Mouse (Mus musculus): ENCODE results near the gene Ikzf4. TPM values are rescaled to one million over a fixed set of nuclear protein-coding genes. Genes with fewer than 3 reads are reported as not detected.

Gene Ikzf4
- polyA plus RNA-seq (2012; rRNA removed; ENCODE audit: low replicate concordance), result 3.6 and 4.9 TPM in 2 replicates

DNA sequence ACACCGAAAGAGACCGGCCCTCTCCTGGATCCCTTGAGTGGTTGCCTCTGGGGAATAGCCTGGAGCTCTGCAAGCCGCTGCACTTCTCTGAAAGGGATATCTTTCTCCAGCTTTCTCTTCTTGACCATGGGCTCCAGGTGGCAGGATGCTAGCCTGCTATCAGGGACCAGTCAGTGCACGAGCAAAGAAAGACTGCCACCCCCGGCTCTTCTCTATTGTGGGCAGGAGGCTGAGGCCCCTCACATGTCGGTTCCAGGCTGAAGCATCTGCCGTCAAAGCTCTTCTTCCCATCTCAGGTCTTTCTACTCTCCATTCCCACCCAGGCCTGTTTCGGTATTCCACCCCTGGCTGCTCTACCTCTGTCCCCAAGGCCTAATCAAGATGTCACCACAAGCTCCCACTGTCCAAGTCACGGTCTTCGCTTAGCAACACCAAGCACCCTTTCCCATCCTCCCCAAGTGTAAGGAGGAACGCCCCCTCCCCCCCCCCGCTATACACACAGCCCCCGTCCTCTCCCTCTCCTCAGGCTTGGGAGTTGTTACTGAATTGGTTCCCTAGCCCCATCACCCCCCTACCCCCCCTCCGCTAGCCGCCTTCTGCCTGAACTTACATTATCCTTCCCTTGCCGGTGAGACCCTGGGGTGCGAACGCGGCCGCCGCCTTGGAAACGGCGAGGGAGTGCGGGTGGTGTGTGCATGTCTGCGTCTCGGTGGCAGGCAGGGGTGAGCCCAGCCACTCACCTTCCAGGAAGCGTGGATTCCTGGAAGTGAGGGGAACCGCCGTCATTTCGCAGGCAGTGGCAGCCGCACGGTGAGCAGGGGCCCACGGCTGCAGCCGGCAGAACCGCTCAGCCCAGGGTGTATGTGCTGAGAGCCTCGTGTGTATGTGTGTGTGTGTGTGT is at the start of gene Ikzf4:
Gene Ikzf4 (minus strand): TSS at position 881 of the 901 bp plus-strand sequence.

DNA sequence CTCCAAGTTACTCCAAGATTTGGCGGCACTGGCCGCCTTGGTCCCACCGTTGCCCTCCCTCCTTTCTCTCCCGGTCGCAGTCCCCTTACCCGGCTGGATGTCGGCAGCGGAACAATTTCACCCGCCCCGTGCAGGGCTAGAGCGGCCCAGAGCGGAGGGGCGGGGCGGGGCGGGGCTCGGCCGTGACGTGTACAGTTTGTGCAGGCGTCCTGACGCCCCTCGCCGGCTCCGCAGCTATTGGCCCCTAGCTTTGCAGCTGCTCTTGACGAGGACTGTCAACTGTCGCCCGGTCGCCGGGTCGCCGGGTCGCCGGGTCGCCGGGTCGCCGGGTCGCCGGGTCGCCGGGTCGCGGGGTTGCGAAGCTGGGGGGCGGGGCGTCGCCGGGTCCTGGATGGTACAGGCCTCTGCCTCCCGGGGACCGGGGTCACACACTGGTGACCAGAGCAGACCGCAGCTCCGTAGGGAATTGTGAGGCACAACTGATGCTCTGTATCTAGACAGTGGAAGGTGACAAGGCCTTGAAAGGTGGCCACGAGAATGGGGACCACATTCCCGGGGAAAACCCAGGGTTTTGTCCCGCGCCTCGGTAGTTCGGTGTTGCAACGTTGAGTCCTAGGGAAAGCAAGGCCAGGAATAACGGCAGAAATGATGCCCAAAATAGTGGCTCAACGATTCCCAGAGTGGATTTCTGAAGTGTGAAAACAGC is 28.1 kb upstream of the Ikzf4 start, which contains the start of gene Suox:
Gene Suox (minus strand): TSS at position 311 of the 706 bp plus-strand sequence.

DNA sequence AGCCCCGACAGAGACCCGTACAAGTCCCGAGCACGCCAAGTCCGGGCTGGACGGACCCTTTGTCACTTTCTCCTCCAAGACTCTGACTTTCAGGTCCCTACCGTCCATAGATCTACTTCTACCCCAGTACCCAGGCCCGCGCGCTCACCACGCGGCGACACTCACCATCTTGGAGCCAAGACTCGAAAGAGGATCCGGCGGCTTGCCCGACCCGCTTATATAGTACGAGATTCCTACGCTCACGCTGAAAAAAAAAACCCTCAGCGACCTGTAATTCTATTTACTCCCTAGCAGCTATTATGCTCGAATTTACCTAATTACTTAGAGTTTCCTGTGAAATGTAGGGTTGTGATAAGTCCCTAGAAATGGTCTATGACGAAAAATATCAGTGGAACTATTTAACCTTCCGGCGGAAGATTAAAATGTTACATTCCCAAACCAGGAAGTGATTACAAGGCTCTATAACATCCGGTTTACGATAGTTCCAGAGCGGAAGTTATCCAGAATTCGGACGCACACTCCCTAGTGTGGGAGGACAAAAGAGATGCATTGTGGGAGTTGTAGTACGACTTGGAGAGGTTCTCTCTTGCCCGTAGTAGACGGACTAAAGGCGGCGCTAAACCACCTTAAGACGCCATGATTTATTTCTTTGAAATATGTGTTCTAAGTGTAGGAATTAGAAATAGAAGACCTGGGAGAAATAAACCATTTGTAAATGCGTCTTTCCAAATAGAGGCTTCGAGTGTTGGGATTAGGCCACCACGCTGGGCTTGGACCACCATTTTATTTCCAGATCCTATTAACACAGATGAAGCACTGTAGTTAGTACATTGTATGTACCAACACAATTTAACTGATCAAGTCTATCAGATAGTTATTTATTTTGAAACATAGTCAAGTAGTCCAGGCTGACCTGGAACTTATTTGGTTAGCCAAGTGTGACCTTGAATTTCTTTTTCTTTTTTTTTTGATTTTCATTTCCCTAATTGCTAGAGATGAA is 19.2 kb downstream of the Ikzf4 start, which contains the start of gene Rps26:
Gene Rps26 (minus strand): TSS at position 437 of the 1,000 bp plus-strand sequence.

DNA sequence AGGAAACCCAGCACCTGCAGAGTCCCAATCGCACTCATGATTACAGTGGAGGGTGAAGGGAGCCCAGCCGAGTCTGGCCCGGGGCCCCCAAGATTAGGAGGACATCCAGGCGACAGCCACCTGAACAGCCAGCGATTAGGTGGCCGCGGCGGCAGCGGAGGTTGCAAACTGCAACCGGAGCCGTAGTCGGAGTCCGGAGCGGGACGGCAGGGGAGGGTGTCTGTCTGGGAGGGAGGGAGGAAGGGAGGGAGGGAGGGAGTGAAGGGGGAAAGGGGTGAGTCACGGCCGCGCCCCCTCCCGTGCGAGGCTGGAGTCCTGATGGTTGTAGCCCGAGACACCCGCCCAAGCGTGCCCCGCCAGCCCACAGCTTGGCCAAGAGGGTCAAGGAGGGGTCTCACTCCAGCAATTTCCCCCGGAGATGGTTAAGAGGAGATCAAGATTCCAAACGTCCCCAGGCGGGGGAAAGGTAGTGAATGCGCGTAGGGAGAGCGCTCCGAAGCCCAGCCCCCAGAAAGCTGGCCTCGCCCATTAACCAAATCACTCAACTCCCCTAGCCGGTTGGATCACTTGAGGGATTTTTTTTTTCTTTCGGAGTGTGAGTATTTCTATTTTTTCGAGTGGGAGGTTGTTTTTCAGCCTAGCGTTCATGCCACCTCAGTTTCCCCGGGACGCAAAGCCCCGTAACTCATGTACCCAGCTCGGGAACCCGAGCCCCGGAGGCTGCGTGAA is 56.2 kb downstream of the Ikzf4 start, which contains the start of gene Erbb3:
Gene Erbb3 (minus strand): TSS at position 189 of the 729 bp plus-strand sequence.

Other genes with a start within 250 kb of the Ikzf4 start
- gene Slc39a5, start 244.8 kb downstream of the Ikzf4 start, polyA plus RNA-seq (2012; rRNA removed; ENCODE audit: low replicate concordance), result not detected in 2 replicates
- 27.6 and 30.5 TPM in 2 replicates for gene Nabp2, start 234.5 kb downstream of the Ikzf4 start, polyA plus RNA-seq (2012; rRNA removed; ENCODE audit: low replicate concordance)
- 25.5 and 28.2 TPM in 2 replicates for gene Rnf41, start 234.3 kb downstream of the Ikzf4 start, polyA plus RNA-seq (2012; rRNA removed; ENCODE audit: low replicate concordance)
- gene Smarcc2, start 186.7 kb downstream of the Ikzf4 start, polyA plus RNA-seq (2012; rRNA removed; ENCODE audit: low replicate concordance), result 114 and 152 TPM in 2 replicates
- 431 and 667 TPM in 2 replicates for gene Myl6, start 151.8 kb downstream of the Ikzf4 start, polyA plus RNA-seq (2012; rRNA removed; ENCODE audit: low replicate concordance)
- gene Myl6b, start 147.3 kb downstream of the Ikzf4 start, polyA plus RNA-seq (2012; rRNA removed; ENCODE audit: low replicate concordance), result 6.0 and 6.7 TPM in 2 replicates
- gene Esyt1, start 120.1 kb downstream of the Ikzf4 start, polyA plus RNA-seq (2012; rRNA removed; ENCODE audit: low replicate concordance), result 153 and 220 TPM in 2 replicates
- 11.5 and 20.7 TPM in 2 replicates for gene Zc3h10, start 98.2 kb downstream of the Ikzf4 start, polyA plus RNA-seq (2012; rRNA removed; ENCODE audit: low replicate concordance)
- gene Rpl41, start 96.7 kb downstream of the Ikzf4 start, polyA plus RNA-seq (2012; rRNA removed; ENCODE audit: low replicate concordance), result 1,017 and 1,401 TPM in 2 replicates
- gene Pa2g4, start 80.0 kb downstream of the Ikzf4 start, polyA plus RNA-seq (2012; rRNA removed; ENCODE audit: low replicate concordance), result 13.1 and 25.5 TPM in 2 replicates
- 18.4 and 23.2 TPM in 2 replicates for gene Erbb3, start 56.3 kb downstream of the Ikzf4 start, polyA plus RNA-seq (2012; rRNA removed; ENCODE audit: low replicate concordance)
- gene Rps26, start 19.2 kb downstream of the Ikzf4 start, polyA plus RNA-seq (2012; rRNA removed; ENCODE audit: low replicate concordance), result 680 and 886 TPM in 2 replicates
- 15.0 and 36.9 TPM in 2 replicates for gene Suox, start 28.1 kb upstream of the Ikzf4 start, polyA plus RNA-seq (2012; rRNA removed; ENCODE audit: low replicate concordance)
- gene Rab5b, start 50.3 kb upstream of the Ikzf4 start, polyA plus RNA-seq (2012; rRNA removed; ENCODE audit: low replicate concordance), result 65.8 and 127 TPM in 2 replicates
- gene Pmel, start 58.2 kb upstream of the Ikzf4 start, polyA plus RNA-seq (2012; rRNA removed; ENCODE audit: low replicate concordance), result 1.0 and 2.3 TPM in 2 replicates
- 18.0 and 31.1 TPM in 2 replicates for gene Cdk2, start 59.0 kb upstream of the Ikzf4 start, polyA plus RNA-seq (2012; rRNA removed; ENCODE audit: low replicate concordance)
- 113 and 118 TPM in 2 replicates for gene Dgka, start 98.9 kb upstream of the Ikzf4 start, polyA plus RNA-seq (2012; rRNA removed; ENCODE audit: low replicate concordance)
- gene Pym1, start 101.9 kb upstream of the Ikzf4 start, polyA plus RNA-seq (2012; rRNA removed; ENCODE audit: low replicate concordance), result 21.3 and 30.1 TPM in 2 replicates
- 27.6 and 57.1 TPM in 2 replicates for gene Mmp19, start 144.9 kb upstream of the Ikzf4 start, polyA plus RNA-seq (2012; rRNA removed; ENCODE audit: low replicate concordance)
- gene Dnajc14, start 158.1 kb upstream of the Ikzf4 start, polyA plus RNA-seq (2012; rRNA removed; ENCODE audit: low replicate concordance), result 11.9 and 12.7 TPM in 2 replicates
- 26.8 and 30.4 TPM in 2 replicates for gene Tmem198b, start 158.4 kb upstream of the Ikzf4 start, polyA plus RNA-seq (2012; rRNA removed; ENCODE audit: low replicate concordance)
- 3.2 and 13.4 TPM in 2 replicates for gene Sarnp, start 171.3 kb upstream of the Ikzf4 start, polyA plus RNA-seq (2012; rRNA removed; ENCODE audit: low replicate concordance)
- 33.3 and 73.8 TPM in 2 replicates for gene Ormdl2, start 175.7 kb upstream of the Ikzf4 start, polyA plus RNA-seq (2012; rRNA removed; ENCODE audit: low replicate concordance)
- gene Gdf11, start 245.7 kb upstream of the Ikzf4 start, polyA plus RNA-seq (2012; rRNA removed; ENCODE audit: low replicate concordance), result 3.6 and 4.9 TPM in 2 replicates